Mouse (Mus musculus): ENCODE data around the gene Hivep3.

- no peak for TF ChIP-seq EP300 (optimal IDR thresholded peaks at IDR 0.05)
- no peak for TF ChIP-seq CTCF (IDR thresholded peaks at IDR 0.05; ENCODE audit: low read depth)
These were observed 274.3 kb downstream of the Hivep3 start for GRCm38 (mm10) chr4:120007889-120008288.
